Mouse (Mus musculus) liver, embryonic 15.5 days (tissue): ENCODE results near the gene Col6a3. TPM values are rescaled to one million over a fixed set of nuclear protein-coding genes. Genes with fewer than 3 reads are reported as not detected.

Source experiments
- ATAC-seq: fragments of 200-750 bp; cut with Nextera tagmentation; 2 replicates; pipeline ENCODE4 v1.8.0; 2017; ENCODE audit warnings: moderate number of reproducible peaks, mild to moderate bottlenecking, moderate library complexity; ENCODE audit not compliant: insufficient read depth
- H3K27ac ChIP-seq: fragments of 300-500 bp; sonication (generic); replicated peaks from 2 replicates; pipeline ENCODE4 v1.5.1; 2015; ENCODE audit warnings: mild to moderate bottlenecking, inconsistent platforms
- H3K27me3 ChIP-seq: fragments of 300-500 bp; sonication (generic); 2 replicates; pipeline ENCODE4 v1.6.1; 2015; ENCODE audit warnings: mild to moderate bottlenecking, inconsistent platforms
- H3K36me3 ChIP-seq: fragments of 300-500 bp; sonication (generic); replicated peaks from 2 replicates; pipeline ENCODE4 v1.6.1; 2015; ENCODE audit warnings: moderate library complexity, mild to moderate bottlenecking, inconsistent platforms
- H3K4me1 ChIP-seq: fragments of 300-500 bp; sonication (generic); replicated peaks from 2 replicates; pipeline ENCODE4 v1.6.1; 2015; ENCODE audit warnings: inconsistent platforms
- H3K4me2 ChIP-seq: fragments of 300-500 bp; sonication (generic); 2 replicates; pipeline ENCODE4 v1.6.1; 2015; ENCODE audit warnings: moderate library complexity, mild to moderate bottlenecking, inconsistent platforms
- H3K4me3 ChIP-seq: fragments of 300-500 bp; sonication (generic); replicated peaks from 2 replicates; pipeline ENCODE4 v1.5.1; 2015; ENCODE audit warnings: mild to moderate bottlenecking, inconsistent platforms
- H3K9ac ChIP-seq: fragments of 300-500 bp; sonication (generic); 2 replicates; pipeline ENCODE4 v1.6.1; 2015; ENCODE audit warnings: moderate library complexity, mild to moderate bottlenecking, inconsistent platforms
- H3K9me3 ChIP-seq: fragments of 300-500 bp; sonication (generic); replicated peaks from 2 replicates; pipeline ENCODE4 v1.6.1; 2016; ENCODE audit warnings: inconsistent platforms
- WGBS: fragments of 180-500 bp; shearing (Covaris S2); methylation state at CpG from one replicate; pipeline ENCODE4 v1.1.7; 2015; ENCODE audit warnings: mixed read lengths; ENCODE audit not compliant: insufficient replicate concordance; 5-methylcytosine and 5-hydroxymethylcytosine counted together
- polyA plus RNA-seq: library from polyadenylated mRNA; unstranded; fragments of >200 nt; fragmentation: Nextera tagmentation; extraction: Ambion mirVana; gene quantifications from 2 replicates; pipeline ENCODE4 v1.2.1, GENCODE M21; 2015

The Col6a3 gene
- polyA plus RNA-seq, 1 experiment from 2014 or later, result 4.7 TPM

GRCm38 (mm10) chr1:90751221-90751620 lies 92.5 kb downstream of the Col6a3 start:
- no peaks in the 10 kb centered on the region for H3K4me1 ChIP-seq
- no peak overlapping the region for H3K9ac ChIP-seq
- no peak overlapping the region for H3K4me3 ChIP-seq
- no peaks in the 10 kb centered on the region for H3K27me3 ChIP-seq
- H3K4me2 ChIP-seq, result no peak overlapping the region
- H3K9me3 ChIP-seq, result no peaks in the 10 kb centered on the region
- WGBS, result 58% methylated on average over 4 of the region's 4 CpGs
- ATAC-seq, result no peak
- no peak overlapping the region for H3K27ac ChIP-seq
- H3K36me3 ChIP-seq, result no peaks in the 10 kb centered on the region

GRCm38 (mm10) chr1:90750169-90750568 lies 93.6 kb downstream of the Col6a3 start:
- no peaks in the 10 kb centered on the region for H3K27me3 ChIP-seq
- no peaks in the 10 kb centered on the region for H3K4me1 ChIP-seq
- no peaks in the 10 kb centered on the region for H3K36me3 ChIP-seq
- no peak for ATAC-seq
- no peaks in the 10 kb centered on the region for H3K9me3 ChIP-seq
- H3K27ac ChIP-seq, result no peak overlapping the region
- H3K9ac ChIP-seq, result no peak overlapping the region
- WGBS, result 47% methylated on average over 8 of the region's 8 CpGs
- no peak overlapping the region for H3K4me3 ChIP-seq
- no peak overlapping the region for H3K4me2 ChIP-seq

GRCm38 (mm10) chr1:90748544-90748943 lies 95.2 kb downstream of the Col6a3 start:
- no peaks in the 10 kb centered on the region for H3K36me3 ChIP-seq
- no peak for ATAC-seq
- H3K4me3 ChIP-seq, result no peak overlapping the region
- no peaks in the 10 kb centered on the region for H3K27me3 ChIP-seq
- 52% methylated on average over 4 of the region's 4 CpGs for WGBS
- no peak overlapping the region for H3K27ac ChIP-seq
- H3K4me2 ChIP-seq, result no peak overlapping the region
- H3K9ac ChIP-seq, result no peak overlapping the region
- no peaks in the 10 kb centered on the region for H3K4me1 ChIP-seq
- no peaks in the 10 kb centered on the region for H3K9me3 ChIP-seq

GRCm38 (mm10) chr1:90743941-90744386 lies 99.8 kb downstream of the Col6a3 start:
- 22% methylated on average over 14 of the region's 14 CpGs for WGBS
- ATAC-seq, result no peak
- no peaks in the 10 kb centered on the region for H3K4me1 ChIP-seq
- H3K4me2 ChIP-seq, result no peak overlapping the region
- no peak overlapping the region for H3K4me3 ChIP-seq
- no peaks in the 10 kb centered on the region for H3K36me3 ChIP-seq
- no peaks in the 10 kb centered on the region for H3K9me3 ChIP-seq
- no peaks in the 10 kb centered on the region for H3K27me3 ChIP-seq
- H3K27ac ChIP-seq, result no peak overlapping the region
- H3K9ac ChIP-seq, result no peak overlapping the region

- H3K27me3 ChIP-seq, result no peaks in the 10 kb centered on the region
- WGBS, result 40% methylated on average over 1 of the region's 1 CpGs
- no peaks in the 10 kb centered on the region for H3K4me1 ChIP-seq
- H3K9me3 ChIP-seq, result no peaks in the 10 kb centered on the region
- no peaks in the 10 kb centered on the region for H3K36me3 ChIP-seq
- H3K27ac ChIP-seq, result no peak overlapping the region
- H3K4me3 ChIP-seq, result no peak overlapping the region
- H3K9ac ChIP-seq, result no peak overlapping the region
- no peak overlapping the region for H3K4me2 ChIP-seq
- ATAC-seq, result no peak
Observed at GRCm38 (mm10) chr1:90743445-90743844, 100.3 kb downstream of the Col6a3 start.

GRCm38 (mm10) chr1:90742641-90743040 lies 101.1 kb downstream of the Col6a3 start:
- ATAC-seq, result no peak
- WGBS, result 63% methylated on average over 7 of the region's 7 CpGs
- no peak overlapping the region for H3K4me2 ChIP-seq
- H3K27me3 ChIP-seq, result no peaks in the 10 kb centered on the region
- no peaks in the 10 kb centered on the region for H3K36me3 ChIP-seq
- H3K9me3 ChIP-seq, result no peaks in the 10 kb centered on the region
- no peak overlapping the region for H3K27ac ChIP-seq
- no peaks in the 10 kb centered on the region for H3K4me1 ChIP-seq
- no peak overlapping the region for H3K9ac ChIP-seq
- H3K4me3 ChIP-seq, result no peak overlapping the region

GRCm38 (mm10) chr1:90740216-90741170 lies 103.3 kb downstream of the Col6a3 start:
- no peak overlapping the region for H3K4me3 ChIP-seq
- H3K27ac ChIP-seq, result no peak overlapping the region
- 54% methylated on average over 11 of the region's 11 CpGs for WGBS

GRCm38 (mm10) chr1:90738913-90739312 lies 104.9 kb downstream of the Col6a3 start:
- ATAC-seq, result no peak
- 54% methylated on average over 2 of the region's 2 CpGs for WGBS
- Histone ChIP-seq H3K4me3 (no peak overlapping the region), H3K27ac (no peak overlapping the region), H3K4me2 (no peak overlapping the region), H3K9me3 (no peaks in the 10 kb centered on the region), H3K4me1 (no peaks in the 10 kb centered on the region), H3K36me3 (no peaks in the 10 kb centered on the region), H3K9ac (no peak overlapping the region), H3K27me3 (no peaks in the 10 kb centered on the region)

More at GRCm38 (mm10) chr1:90740216-90741170, 103.3 kb downstream of the Col6a3 start:
- no peaks in the 10 kb centered on the region for H3K36me3 ChIP-seq
- H3K4me2 ChIP-seq, result no peak overlapping the region
- no peak overlapping the region for H3K9ac ChIP-seq
- H3K9me3 ChIP-seq, result no peaks in the 10 kb centered on the region
- no peak for ATAC-seq
- H3K27me3 ChIP-seq, result no peaks in the 10 kb centered on the region
- H3K4me1 ChIP-seq, result no peaks in the 10 kb centered on the region

GRCm38 (mm10) chr1:90729466-90729865 lies 114.3 kb downstream of the Col6a3 start:
- Histone ChIP-seq H3K4me1 (no peaks in the 10 kb centered on the region), H3K9ac (no peak overlapping the region)
- WGBS, result 60% methylated on average over 3 of the region's 3 CpGs

GRCm38 (mm10) chr1:90723754-90724153 lies 120.0 kb downstream of the Col6a3 start:
- H3K36me3 ChIP-seq, result no peaks in the 10 kb centered on the region
- no peaks in the 10 kb centered on the region for H3K27me3 ChIP-seq
- no peak overlapping the region for H3K4me3 ChIP-seq
- ATAC-seq, result no peak
- no peak overlapping the region for H3K9ac ChIP-seq
- H3K4me2 ChIP-seq, result no peak overlapping the region
- no peaks in the 10 kb centered on the region for H3K4me1 ChIP-seq
- no peaks in the 10 kb centered on the region for H3K9me3 ChIP-seq
- H3K27ac ChIP-seq, result no peak overlapping the region

More at GRCm38 (mm10) chr1:90729466-90729865, 114.3 kb downstream of the Col6a3 start:
- Histone ChIP-seq H3K9me3 (no peaks in the 10 kb centered on the region), H3K27me3 (no peaks in the 10 kb centered on the region), H3K4me3 (no peak overlapping the region), H3K27ac (no peak overlapping the region), H3K36me3 (no peaks in the 10 kb centered on the region), H3K4me2 (no peak overlapping the region)
- no peak for ATAC-seq

GRCm38 (mm10) chr1:90723325-90723724 lies 120.4 kb downstream of the Col6a3 start:
- no peaks in the 10 kb centered on the region for H3K9me3 ChIP-seq
- ATAC-seq, result no peak

GRCm38 (mm10) chr1:90722021-90722420 lies 121.8 kb downstream of the Col6a3 start:
- Histone ChIP-seq H3K27me3 (no peaks in the 10 kb centered on the region), H3K4me3 (no peak overlapping the region), H3K9me3 (no peaks in the 10 kb centered on the region), H3K9ac (no peak overlapping the region), H3K27ac (no peak overlapping the region), H3K4me1 (no peaks in the 10 kb centered on the region), H3K36me3 (no peaks in the 10 kb centered on the region), H3K4me2 (no peak overlapping the region)
- no peak for ATAC-seq

More at GRCm38 (mm10) chr1:90723325-90723724, 120.4 kb downstream of the Col6a3 start:
- Histone ChIP-seq H3K27ac (no peak overlapping the region), H3K4me1 (no peaks in the 10 kb centered on the region), H3K36me3 (no peaks in the 10 kb centered on the region), H3K27me3 (no peaks in the 10 kb centered on the region), H3K9ac (no peak overlapping the region), H3K4me3 (no peak overlapping the region), H3K4me2 (no peak overlapping the region)
